Mouse (Mus musculus) thymus, postnatal 25 days (tissue): ENCODE results near the gene Cdkl1.
A peak's percentile ranks its signal among the peaks of the same experiment; 100 is the strongest.

ENCODE experiments used
- DNase-seq: peaks from one replicate; pipeline ENCODE4 v3.0.0; 2022

The Cdkl1 gene

DNA sequence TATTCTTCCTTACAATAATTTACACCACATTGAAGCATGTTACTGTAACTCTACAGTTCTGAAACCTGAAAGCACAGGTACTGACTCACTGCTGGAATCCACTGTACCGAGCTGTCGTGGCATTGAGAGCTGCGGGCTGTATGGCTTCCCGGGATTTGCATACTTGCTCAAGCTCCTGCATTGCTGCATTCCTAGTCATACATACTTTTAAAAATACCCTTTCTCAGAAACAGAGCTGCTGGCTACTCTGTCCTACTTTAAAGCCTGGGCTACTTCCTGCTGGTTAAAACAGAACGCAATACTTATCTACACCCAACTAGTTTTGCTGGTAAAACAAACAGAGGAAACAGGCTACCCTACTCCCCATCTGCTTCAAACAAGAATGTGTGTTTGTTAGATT is 46.9 kb downstream of the Cdkl1 start:
- DNase-seq, result no peak

DNA sequence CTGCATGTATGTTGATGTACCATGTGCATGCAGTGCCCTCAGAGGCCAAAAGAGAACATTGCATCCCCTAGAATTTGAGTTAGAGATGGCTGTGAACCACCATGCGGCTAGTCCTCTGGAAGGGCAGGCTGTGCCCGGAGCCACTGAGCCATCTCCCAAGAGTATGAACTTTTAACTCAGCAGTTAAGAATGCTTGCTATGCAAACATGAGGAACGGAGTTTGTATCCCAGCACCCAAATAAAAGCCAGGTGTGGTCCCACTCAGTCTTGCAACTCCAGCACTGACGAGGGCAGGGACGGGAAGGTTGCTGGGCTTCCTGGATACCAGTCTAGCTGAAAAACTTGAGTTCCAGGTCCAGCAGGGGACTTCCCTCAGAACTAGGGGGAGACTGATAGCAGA is 49.1 kb downstream of the Cdkl1 start:
- DNase-seq, result no peak

DNA sequence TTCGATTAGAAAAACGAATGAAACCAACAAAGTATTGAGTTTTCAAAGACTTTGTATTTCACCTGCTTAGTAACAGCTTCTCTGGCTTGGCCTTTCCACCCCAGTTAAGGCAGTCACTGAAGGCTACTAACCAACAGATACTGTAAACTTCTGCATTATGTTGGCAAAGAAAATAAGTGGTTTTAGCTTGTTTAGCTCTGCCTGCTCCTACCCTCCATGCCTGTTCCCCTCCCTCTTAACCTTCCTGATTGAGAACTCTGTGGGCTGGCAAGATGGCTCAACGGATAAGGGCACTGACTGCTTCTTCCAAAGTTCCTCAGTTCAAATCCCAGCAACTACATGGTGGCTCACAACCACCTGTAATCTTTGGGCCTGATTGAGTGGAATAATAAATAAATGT is 57.1 kb downstream of the Cdkl1 start:
- DNase-seq, result peak; percentile 12

DNA sequence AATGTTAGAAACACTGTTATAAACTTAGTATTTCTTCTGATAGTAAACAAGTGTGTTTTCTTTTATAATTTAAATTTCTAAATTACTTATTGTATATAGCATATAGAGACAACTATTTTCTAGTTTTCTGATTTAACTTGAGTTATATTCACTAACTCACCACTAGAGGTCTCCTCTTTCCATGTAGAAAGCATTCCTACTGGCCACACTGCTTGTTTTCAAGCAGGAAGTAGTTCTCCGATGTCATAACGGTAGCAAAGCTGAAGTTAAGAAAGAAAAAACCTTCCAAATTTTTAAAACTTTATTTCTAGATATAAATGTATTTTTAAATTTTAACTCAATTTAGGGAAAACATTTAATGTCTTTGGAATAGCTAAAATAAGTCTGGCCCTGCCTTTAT is 57.5 kb downstream of the Cdkl1 start:
- no peak for DNase-seq

DNA sequence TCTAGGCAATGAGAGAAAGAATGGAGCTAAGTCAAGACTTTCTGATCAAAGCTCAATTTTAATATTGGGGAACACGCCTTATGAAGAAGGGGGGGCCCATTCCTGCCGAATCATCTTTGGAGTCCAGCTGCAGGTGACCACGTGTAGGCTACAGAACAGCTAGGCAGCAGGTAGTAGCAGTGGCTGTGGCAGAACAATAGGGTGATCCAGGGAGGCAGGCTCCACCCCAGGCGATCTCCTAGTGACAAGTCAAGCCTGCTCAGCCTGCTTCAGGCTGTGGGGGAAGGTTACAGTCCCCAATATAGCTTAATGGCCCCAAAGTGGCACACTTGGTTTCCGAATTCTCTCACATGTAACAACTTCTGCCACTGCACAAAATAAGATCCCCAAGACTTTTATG is 58.8 kb downstream of the Cdkl1 start:
- no peak for DNase-seq

DNA sequence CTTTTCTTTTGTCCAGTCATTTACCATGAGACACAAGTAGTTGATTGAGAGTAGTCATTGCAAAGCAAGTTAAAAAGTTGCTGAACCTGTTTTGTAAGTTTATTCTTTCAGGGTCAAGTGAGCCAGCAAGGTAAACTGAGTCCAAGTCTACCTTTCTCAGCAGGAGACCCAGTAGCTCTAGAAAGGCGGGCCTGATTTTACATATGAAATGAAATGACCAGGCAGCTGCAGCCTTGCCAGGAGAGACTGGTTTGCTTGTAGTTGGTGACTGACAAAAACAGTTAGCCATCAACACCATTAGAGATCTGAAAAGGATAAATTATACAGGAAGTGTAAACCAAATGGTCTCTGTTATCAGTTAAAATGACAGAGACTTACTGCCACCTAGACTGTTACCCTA is 60.8 kb downstream of the Cdkl1 start:
- DNase-seq, result no peak

DNA sequence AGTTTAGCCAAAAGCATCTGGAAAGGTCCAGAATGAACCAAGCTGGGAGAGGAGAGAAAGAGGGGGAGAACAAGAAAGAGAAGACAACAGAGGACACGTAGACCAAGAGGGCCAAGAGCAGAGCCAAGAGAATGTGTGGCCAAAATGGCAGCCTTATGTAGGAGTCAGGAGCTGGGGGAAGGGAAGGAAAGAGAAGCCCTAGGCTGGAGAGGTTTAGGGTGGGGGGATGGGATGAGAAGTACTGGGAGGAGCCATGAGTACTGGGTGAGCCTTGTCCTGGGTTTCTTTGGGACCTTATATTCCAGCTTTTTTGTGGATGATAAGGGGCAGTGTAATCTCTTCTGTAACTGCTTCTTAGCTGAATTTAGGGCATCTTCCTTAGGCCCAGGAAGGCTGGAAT is 61.8 kb downstream of the Cdkl1 start:
- DNase-seq, result no peak

DNA sequence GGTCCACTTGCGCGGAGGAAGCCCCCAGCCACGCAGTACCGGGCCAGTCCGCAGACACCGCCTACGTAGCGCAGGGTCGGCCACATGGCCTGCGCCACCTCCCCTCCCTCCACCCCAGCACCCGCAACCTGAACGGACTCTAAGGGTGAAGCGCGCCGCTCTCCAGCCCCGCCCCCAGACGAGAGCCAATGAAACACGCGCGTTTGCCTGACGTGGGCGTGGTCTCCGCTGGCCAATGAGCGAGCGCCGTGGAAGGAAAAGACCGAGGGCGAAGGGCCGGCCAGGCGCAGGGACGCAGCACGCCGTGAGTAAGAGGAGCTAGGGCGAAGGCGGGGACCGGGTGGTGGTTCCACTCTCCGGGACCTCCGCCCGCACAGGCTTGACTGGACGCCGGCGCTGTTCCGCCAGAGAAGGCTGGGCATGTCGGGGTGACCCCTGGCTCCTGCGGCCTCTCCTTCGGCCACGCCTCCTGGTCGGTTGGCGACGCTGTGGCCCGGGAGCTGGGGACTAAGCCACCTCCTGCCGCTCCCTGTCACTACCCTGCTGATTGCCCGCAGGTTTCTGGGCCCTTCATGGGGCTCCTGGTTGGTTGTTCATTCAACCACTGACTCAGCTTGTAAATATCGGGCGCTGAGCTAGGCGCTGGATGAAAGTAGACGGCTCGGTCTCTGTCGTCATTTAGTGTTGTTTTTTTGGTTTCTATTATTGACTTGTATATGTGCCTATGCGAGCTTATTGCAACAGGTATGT is 66.2 kb downstream of the Cdkl1 start, which contains the start of the genes L2hgdh and Atp5s:
L2hgdh (minus strand) TSS at position 163 of the 750 bp plus-strand sequence.
Atp5s (plus strand) TSS at position 240 of the 750 bp plus-strand sequence.
- peak; percentile 96 for DNase-seq

DNA sequence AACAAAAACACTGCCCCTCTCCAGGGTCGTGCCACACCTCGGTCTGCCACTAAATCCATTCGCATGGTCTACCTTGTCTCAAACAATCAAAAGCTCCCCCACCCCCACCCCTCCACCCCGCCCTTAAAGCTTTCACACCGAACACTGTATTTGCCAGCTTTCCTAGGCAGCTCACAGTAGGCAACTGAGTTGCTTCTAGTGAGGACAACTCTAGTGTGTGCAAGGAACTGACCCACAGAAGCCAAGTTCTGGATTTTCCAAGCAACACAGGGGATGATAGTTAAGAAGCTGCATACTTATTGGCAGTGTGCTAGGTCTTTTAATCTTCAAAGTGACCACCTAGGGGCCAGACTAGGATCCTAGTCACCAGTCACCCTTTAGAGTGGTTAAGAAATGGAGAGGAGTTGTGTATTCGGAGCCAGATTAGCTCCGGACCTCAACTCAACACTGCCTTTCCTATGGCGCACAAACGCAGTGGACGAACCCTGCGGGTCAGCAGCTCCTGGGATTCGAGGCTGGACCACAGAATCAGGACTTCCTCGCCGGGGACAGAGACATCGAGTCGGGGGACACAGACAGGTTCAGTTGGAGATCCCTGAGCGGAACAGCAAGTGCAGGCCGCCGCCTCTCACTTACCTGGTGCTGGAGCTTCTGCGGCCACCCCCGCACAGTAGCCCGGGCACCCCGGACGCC is 66.9 kb downstream of the Cdkl1 start:
- DNase-seq, result no peak

DNA sequence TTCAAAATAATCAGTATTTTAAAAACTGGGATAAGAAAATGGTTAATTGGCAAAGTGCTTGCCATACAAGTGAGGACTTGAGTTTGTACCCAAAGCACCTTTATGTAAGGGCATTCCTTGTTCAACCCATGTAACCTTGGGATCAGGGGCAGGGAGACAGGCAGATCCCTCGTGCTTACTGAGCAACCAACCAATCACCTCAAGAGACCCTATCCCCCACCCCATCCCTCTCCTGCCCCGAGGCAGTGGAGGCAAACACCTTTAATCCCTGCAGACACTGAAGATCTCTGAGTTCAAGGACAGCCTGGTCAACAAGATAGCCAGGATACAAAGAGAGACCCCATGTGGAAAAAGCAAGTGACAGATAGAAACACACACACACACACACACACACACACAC is 67.7 kb downstream of the Cdkl1 start:
- no peak for DNase-seq

DNA sequence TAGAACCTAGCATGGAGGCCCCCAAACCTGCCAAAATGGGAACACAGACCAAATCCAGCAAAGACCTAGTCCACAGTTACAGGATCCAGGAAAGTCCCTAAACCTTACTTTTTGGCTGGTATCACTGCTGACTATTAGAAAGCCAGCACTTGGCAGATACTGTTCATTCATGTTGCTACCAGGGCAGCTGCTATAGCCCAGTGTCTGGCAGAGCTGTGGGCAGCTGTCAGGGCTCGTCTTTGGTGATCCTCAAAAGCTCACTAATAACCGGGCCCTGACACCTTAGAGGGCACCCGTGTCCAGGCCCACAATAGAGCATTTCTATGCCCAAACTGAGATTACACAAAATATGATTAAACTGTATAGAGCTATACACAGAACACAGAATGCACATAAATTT is 68.2 kb downstream of the Cdkl1 start:
- no peak for DNase-seq

DNA sequence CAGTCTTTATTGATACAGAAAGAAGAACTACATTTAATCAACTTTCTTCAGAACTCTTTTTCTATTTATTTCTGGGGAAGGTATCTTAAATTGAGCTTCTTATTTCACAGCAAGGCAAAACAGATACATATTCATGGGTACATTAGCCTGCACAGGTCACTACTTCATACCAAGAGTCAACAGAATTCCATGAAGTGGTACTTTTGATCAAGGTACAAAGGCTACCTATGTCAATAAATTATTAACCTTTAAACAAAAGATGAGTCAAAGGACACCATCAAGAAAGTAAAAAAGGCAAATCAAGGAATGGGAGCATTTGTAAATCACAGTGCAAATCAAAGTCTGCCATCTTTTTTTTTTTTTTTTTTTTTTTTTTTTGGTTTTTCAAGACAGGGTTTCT is 77.4 kb downstream of the Cdkl1 start:
- no peak for DNase-seq

DNA sequence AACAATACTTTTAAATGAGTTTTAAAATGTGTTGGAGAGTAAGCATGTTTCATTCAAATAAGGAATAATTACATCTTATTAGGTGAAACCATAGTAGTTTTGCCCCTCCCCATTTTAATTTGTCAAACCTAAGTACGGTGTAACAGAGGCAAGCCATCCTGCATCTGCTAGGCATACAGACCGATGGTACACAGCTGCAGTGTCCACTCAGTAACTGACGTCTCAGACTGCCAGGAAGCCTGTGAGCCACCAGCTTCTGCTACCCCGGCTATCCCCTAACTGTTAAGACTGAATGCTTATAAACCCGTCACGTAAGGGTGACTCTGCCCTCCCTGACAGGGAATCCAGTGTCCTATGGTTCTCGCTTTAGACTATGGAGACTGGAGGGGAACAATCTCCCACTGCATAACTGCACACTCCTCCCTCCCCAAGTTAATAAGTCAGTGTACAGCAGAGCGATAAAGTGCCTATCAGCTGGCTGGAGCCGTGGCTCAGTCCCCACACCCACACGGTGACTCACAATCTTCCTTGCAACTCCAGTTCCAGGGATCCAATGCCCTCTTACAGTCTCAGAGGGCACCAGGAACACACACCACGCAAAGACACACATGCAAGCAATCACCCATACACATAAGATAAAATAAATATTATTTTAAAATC is 86.1 kb downstream of the Cdkl1 start:
- DNase-seq, result no peak

DNA sequence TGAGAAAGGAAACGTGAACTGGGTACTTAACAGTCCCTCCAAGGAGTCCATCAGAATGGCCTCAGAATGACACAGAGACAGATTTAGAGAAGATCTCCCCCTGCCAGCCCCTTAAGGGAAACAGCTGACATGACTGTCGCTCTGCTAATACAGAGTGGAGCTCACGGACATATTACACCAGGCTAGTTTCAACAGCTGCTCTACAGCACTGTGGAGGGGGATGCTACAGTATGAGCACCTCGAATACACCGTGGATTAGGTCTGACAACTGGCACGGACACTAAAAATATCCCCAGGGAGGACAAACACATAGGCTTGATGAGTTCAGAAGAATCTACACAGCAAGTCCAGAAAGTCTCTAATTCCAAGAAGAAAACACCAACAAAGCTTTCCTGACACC is 92.7 kb downstream of the Cdkl1 start:
- no peak for DNase-seq
